Mouse (Mus musculus) left cerebral cortex, adult 18-20 months (tissue): Measurements from ENCODE around the gene Sulf2. TPM values are rescaled to one million over a fixed set of nuclear protein-coding genes. Genes with fewer than 3 reads are reported as not detected.

Experiments used
- DNase-seq, 2 experiments: peaks; one replicate each; pipeline ENCODE4 v3.0.0; 2021 to 2022; ENCODE audit warnings: low spot score in 2 of 2, mixed read lengths in 1 of 2
- total RNA-seq, 2 experiments: library from RNA; stranded (reverse); gene quantifications; 2 replicates each; pipeline ENCODE4 v1.2.3; 2021

Gene Sulf2
- total RNA-seq, 2 experiments from 2014 or later, result 71.3 to 81.2 TPM

DNA sequence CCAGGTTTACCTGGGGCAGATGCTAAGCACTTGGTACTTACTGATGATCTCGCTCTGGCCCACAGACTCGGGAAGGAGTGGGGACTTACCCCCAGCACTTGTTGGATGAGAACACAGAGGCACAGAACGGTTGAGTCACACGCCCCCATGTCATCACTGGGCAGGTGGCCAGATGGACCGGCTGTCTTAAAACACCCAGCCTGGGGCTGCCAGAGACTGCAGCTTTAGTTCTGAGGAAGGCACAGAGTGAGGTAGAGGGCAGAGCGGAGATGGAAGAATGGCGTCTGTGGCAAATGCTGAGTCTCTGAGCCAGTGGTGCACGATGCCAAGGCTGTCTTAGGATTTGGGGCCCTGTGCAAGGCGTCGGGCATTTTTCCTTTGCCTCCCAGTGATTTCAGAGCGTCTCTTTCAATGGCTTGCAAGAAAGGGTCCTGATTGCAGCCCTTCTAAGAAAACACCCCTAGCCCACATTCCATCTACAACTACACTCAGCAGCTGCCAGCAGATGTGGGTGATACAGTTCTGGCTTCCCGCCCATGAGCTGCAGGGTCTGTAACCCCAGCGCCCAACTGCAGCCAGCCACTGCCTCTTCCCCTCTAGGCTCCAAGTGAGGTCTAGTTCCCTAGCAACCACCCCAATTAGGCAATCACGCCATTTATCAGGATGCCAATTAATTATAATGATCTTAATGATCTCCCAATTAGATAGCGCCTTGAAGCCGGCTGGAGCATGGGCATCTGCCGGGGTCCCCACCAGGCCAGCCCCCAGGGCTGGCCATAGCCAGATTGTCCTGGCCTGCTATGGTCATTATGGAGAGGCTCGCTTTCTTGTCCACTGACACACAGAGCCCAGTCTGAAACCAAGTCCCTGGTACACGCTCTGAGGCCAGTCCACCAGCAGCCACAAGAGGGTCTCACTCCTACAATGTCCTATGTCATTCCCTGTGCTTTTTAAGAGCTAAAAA lies 3.7 kb downstream of the Sulf2 start:
- peak; percentile 90 to 92 for DNase-seq

DNA sequence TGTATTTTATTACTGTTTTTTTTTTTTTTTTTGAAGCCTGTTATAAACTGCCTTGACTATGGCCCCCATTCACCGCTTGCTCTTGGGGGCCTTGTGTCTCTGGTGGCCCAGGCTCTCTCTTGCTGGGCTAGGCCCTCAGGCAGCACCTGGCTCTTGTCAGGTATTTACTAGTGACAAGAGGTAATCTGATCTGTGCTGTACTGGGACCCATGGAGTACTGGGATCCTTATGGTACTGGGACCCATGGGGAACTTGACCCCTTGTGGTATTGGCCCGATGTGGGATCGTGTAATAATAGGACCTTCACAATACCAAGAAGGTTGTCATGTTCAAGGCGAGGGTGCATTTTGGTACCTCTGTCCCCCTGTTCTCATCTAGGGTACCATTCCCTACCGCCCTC lies 4.9 kb downstream of the Sulf2 start:
- no peak for DNase-seq

DNA sequence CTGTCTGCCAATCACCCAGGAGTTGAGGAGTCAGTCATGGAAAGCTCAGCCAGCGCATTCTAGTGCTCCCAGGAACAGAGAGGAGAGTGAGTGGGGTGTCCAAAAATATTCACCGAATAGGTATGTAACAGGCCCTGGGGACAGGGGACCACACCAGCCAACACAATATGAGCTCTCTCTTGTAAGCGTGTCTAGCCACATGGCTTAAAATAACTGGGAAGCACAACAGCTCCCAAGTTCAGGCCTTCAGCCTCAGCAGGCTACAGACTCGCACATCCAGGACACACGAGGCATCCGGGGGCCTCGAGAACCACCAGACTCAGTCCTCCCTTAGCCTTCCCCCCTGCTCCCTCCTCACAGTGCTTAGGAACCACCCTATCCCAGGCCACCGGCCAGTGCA lies 6.0 kb downstream of the Sulf2 start:
- DNase-seq, result no peak

DNA sequence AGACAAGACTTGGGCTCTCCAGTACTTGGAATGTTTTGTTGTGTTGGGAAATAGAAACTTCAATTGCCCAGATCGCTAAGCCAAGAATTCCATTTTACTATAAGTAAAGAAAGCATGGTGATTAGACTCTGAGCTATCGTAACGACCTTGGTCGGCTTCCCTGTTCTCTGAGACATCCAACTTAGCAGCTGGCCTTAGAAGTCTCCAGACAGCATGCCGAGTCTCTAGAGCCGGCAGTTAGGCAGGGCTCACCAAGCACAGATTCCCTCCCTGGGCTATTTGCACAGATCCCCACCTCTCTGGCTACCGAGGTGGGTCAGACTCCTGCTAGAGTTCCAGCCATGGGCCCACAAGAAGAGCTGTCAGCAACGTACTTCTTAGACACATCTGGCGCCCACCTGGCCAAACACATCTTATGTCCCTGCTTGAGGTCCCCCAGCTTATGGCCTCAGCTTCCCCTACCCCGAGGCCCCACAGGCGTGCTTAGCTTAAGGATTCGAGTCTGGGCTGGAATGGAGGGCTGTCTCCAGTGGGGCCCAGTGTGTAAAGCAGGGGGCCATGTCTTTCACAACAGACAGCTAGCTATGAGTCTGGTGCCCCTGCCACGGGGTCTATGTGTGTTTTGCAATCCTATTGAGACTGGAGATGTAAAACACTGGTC lies 6.7 kb downstream of the Sulf2 start:
- no peak for DNase-seq

DNA sequence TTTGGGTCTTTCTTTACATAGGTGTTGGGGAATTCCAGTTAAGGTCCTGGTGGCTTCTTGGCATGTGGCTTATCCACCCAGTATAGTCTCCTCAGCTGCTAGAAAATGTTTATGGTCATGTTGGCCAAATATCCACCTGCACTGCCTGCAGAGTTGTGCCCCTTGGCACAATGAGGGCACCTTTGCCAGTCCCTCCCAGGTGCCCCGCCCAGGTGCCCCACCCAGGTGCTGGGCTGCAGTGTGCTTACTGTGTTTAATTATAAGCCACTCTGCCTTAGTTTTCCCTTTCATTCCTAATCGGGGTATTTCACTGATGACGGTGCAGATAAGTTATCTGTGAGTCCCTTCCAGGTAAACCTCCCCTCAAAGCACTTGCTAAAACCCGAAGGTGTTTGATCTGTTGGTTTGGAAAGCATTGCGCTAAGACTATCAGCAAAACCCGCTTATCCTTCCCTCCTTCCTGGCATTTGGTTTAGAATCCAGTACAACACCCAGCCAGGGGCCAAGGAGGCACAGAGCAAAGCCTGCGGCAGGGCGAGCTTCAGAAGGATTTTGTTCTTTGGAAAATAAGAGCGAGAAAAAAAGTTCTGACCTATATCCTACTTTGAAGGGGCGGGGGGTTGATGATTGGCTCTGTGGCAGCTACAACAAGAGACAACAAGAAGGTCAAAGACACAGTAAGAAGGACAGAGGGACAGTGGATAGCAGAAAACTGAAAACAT lies 7.4 kb downstream of the Sulf2 start:
- DNase-seq, result no peak

DNA sequence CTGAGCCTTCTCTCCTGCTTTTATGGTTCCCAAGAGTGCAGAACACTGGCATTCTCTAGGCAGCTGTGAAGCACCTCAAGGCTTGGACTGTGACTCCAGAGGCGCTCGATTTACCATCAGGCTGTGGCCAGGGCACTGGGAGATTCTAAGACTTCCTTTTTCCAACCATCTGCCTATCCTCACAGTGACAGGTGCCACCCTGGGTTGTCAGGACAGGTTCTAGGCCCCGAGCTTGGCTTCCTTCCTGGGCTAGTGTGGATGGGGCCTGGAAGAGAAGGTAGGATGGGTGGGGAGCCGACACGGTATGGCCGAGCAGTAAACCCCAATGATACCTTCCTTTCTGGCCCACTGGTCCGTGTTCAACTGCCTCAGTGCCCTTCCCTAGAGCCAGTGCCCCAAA lies 9.0 kb downstream of the Sulf2 start:
- DNase-seq, result no peak

DNA sequence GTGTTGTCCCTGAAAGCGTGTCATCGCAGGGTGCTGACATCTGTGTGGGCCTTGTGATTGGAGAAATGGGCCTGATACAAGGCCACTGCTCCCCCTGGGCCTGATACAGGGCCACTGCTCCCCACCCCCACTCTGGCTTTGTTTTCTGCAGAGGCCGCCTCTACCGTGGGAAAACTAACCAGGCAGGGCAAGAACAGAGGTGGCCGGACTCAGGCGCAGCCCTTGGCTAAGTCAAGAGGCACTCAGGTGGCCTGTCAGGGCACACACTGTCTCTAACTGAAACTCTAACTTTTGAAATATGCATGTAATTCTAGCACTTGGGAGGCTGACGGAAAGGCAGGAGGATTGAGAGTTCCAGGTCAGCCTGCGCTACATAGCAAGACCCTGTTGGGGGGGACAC lies 10.4 kb downstream of the Sulf2 start:
- no peak for DNase-seq

DNA sequence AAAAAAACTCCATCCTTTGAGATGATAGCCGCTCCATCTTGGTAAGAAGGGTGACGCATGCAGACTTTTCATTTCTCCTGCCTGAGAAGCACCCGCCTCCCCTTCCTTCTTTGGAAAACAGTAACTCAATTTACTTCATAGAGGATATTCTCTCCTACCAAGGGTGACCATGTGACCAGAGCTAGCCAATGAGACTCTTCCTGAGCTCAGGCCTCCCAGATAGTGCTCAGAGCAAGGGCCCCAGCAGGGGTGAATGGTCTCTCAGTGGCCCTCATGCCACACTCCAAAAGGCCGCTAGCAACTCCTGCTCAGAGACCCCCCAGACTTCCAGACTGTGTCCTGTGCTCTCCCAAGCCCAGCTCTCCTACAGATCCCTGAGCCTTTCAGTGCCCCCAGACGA lies 11.6 kb downstream of the Sulf2 start:
- no peak for DNase-seq

DNA sequence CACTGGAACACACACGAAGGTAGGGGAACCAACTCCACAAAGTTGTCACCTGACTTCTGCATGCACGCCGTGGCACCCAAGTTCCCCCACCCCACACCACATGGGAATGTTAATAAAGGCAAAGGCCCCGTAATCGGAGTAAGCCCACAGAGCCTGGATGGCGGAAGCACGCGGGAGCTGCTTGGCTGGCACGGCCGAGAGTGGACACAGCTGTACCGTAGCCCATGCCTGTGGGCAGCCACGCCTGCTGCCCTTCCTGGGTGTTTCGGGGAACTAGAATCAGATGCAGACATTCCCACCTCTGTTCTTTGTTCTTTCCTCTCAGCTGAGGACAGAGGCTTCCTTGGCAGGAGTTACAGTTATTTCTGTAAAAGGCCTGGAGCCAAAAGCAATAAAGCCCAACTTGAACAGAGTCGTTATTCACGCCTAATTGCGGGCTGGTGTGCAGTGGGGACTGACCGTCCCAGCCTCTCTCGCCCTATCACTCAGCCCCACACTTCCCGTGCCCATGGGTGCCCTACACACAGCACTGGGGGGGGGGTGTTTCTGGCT lies 12.8 kb downstream of the Sulf2 start:
- peak; percentile 24 to 27 for DNase-seq

DNA sequence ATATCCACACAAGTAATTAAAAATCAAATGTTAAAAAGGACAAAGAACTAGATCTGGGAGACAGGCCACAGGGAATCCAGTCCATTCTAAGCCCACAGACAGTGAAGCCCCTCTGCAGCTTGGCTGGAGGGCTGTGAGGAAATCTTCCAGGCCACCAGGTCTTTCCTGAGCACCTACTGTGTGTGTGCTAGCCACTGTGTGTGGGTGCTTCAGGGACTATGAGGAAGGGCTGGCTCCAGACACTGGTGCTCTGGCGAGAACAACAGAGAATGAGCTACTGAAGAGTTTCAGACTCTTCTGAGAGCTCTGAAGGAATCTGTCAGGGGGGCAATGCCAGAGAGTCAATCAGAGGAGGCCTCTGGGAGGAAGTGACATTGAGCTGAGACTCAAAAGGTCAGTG lies 13.6 kb downstream of the Sulf2 start:
- DNase-seq, result no peak

DNA sequence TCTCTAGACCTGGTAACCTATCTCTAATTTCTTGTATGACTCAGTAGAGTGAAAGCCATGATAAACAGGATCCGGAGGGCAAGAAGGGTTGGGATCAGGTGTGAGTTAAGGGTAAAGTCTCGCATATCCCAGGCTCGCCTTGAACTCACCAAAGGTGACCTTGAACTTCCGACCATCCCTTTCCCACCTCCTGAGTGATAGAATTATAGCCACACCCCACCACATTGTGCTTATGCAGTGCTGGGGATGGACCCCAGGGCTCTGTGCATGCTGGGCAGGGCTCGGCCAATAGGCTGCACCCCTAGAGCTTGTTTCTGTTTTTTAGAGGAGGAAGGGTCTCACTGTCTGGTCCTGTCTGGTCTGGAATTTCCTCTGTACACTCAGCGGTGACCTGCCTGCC lies 14.4 kb downstream of the Sulf2 start:
- DNase-seq, result no peak

DNA sequence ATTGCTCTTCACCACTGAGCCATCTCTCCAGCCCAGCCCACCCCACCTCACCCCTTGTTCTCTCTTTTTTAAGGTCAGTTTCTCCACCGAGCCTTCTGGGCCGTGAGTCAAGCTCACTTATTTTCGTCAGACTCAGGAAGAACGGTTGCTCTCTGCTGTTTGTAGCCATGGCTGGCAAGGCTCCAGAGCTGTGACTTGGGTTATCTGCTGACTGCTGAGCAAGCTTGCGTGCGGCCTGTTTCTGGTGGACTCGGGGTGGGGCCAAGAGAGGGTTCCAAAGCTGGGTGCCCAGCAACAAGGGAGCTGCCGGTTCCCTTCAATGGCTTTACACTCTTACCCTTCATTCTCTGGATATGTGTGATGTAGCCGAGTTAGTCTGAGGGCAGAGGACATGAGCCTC lies 15.0 kb downstream of the Sulf2 start:
- DNase-seq, result peak; percentile 46 to 51

DNA sequence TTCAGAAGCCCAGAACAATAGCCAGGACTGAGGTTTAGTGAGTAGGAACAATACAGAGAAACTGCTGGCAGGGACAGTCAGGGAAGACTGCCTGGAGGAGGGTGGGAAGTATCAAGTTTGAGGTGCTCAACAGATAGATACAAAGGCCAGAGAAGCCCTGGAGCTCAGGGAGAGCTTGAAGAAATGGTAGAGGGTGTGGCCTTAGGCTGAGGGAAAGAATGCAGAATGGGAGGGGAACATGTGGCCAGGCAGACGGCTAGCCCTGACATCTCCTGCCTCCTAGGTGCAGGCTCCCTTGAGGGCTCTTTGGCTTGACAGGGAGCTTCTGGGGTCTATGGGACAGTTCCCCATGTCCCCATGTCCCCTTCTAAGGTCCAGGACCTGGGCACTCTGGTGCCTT lies 17.2 kb downstream of the Sulf2 start:
- DNase-seq, result no peak

DNA sequence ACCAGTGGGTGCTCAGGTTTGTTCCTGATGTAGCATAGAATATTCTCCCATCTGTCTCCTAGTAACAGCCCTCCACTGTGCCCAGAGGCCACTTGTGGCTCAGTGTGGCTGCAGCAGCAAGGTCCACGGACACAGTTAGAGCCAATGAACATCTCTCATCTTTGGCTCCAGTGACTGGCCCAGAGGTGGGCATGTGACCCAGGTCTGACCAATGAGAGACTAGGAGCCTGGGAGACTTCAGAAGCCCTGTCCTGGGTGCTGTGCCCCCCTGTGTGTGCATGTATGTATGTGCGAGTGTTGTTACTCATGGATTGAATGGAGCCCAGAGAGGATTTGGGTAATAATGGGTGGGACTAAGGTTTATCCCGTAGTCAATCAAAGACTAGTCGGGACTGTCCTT lies 18.0 kb downstream of the Sulf2 start:
- DNase-seq, result no peak

DNA sequence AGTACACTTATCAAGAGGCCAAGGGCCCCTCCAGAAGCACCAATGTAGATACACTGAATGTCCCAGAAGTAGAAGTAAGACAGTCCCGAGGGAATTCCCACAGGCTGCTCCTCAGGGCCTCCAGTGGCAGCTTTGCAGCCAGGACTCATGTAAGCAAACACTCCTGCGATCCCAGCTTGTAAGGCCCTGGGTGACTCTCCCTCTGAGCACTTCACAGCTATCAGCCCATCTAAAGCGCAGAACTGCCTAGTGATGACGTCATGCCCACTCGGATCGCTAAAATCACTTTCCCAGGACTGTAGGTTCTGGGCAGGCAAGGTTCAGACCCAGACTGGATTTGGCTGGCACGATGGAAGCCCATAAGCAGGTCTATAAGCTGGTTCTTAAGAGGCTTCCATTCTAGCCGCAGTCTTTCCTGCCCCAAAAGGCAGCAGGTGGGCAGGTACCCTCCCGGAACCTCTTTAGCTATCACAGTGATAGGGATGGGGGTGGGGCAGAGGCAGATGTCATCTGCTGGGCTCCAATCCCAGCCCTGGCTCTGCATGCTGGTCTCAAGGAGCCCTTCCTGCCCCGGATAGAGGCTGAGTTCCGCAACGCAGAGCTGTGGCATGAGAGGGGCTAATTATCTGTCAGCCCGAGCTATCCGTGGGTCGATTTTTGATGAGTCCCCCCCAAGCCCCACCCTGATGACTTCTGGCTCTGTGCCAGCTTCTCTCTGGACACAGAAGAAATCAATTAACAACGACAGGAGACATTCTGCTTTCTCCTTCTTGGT lies 19.6 kb downstream of the Sulf2 start:
- DNase-seq, result no peak

DNA sequence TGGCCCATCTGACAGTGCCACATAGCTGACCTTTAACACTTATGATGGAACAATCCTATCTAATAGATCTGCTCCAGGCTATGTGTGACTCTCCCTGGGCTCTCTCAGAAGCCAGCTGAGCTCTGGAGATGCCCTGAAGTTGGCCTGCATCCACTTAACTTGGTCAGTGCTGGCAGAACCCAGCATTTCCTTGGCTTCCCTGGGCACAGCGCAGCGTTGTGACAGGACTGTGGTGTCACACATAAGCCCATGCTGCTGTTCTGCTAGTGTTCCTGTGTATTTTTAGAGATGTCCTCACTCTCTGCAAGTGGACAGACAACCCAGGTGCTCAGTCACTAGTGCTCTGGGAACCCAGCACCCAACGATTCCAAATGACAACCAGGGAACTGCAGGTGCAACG lies 26.7 kb downstream of the Sulf2 start:
- DNase-seq, result no peak

DNA sequence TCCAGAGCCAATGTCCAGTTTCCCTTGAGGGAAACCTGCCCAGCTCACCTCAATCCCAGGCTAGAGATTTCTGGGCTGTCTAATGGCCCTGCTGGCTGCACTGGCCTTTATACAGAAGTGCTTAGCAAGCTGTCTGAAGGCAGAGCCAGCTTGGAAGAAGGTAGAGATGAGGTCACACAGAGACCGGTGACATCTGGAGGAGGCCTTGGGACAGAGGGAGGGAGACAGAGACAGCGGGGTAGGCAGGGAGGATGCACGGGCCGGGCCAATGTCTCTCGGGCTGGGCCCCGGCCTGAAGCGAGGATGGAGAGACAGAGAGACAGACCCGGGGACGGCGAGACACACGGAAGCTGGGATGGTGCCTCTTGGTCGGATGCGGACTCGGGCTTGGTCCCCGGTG lies 27.4 kb downstream of the Sulf2 start:
- DNase-seq, result no peak

DNA sequence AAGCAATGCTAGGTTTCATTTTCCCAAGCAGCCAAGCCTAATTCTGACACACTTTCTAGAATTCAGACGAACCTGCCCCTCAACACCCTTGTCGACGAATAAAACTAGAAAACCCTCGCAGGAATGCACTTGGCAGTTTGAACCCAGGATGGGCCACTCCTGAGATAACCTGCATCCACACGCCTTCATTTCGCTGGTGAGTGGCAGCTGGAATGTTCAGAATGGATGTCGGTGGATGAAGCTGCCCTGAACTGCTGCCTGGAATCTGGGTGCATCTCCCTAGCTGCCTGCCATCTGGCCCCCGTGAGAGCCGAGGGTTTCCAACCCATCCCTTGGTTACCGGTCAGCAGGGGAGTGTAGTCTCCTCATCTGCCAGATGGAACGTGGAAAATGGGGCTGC lies 29.1 kb downstream of the Sulf2 start:
- no peak for DNase-seq

DNA sequence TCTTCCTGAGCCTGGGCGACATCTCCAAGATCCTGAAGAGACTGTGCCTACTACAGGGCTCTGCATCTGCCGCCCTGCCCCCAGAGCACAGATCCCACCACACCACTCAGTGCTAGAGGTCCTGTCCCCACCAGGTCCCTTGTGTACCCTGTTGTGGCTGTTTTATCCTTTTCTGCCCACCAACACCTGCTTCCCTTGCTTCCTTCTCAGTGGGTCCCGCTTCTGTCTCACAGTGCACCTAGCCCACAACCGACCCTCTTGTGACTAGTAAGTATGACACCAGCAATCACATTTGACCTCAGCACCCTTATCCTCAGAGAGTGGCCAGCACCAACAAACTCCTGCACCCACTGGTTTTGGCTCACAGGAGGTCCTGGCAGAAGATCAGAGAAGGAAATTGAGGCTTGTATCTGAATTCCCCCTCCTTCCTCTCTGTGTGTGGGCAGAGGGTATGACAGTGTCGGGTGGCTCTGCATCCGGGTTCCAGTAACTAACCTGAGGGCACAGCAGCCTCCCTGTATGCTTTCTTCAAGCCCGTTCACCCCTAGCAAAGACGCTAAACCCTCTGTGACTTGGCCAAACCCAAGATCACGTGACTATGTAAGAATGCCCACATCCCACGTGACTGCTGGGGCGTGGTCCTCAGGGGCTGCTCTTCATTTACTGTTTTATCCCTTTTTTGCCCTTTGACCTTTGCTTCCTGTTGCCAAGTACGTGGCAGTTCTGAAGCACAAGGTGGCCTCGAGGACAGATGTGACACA lies 29.8 kb downstream of the Sulf2 start:
- no peak for DNase-seq

DNA sequence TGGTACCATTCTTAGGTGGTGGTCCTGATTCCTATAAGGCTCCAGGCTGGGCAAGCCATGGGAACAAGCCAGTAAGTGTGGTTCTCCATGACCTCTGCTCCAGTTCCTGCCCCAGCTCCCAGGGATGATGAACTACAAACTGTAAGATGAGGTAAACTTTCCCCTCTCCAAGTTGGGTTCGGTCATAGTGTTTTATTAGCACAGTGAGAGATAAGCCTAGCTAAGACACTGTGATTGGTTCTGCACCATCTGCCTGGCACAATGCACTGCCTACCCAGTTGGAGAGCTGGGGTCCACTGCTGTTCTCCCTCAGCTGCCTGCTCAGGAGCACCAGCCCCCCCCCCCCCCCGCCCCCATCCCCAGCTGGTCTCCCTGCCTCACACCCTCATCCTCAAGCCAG lies 30.4 kb downstream of the Sulf2 start:
- no peak for DNase-seq
